Mouse (Mus musculus) adrenal gland, adult 8-10 months (tissue): Measurements from ENCODE around the gene Mcm10. TPM values are rescaled to one million over a fixed set of nuclear protein-coding genes. Genes with fewer than 3 reads are reported as not detected.
A peak's percentile ranks its signal among the peaks of the same experiment; 100 is the strongest.

ENCODE experiments used
- DNase-seq: peaks from one replicate; pipeline ENCODE4 v3.0.0; 2022
- total RNA-seq, 4 experiments: library from RNA; stranded (reverse); gene quantifications; 2 replicates each; pipeline ENCODE4 v1.2.4; 2022

Gene Mcm10
- total RNA-seq, 4 experiments from 2014 or later = 2.0 to 7.3 (median 5.1) TPM

- DNase-seq = no peak
These were observed 20.1 kb upstream of the Mcm10 start for GRCm38 (mm10) chr2:5032665-5033064.

- no peak for DNase-seq
These were observed 18.6 kb upstream of the Mcm10 start for GRCm38 (mm10) chr2:5031215-5031614.

DNA sequence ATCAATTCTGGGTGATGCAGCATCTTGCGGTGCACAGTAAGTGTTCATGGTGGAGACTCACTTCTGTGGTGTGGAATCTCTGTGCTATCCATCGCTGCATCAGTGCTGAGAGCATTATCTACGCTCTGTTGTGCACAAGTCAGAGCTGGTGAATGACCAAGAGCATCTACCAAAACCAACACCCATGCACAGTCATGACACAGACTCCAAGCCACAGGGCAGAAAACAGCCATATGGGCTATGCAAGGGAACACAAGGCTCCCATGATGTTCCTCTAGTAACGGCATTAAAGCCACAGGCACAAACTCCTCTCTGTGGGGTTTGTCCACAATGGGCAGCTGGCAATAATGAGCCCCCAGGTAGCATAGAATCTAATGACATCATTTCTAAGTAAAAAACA is 17.2 kb upstream of the Mcm10 start:
- DNase-seq = no peak

- no peak for DNase-seq
These were observed 15.5 kb upstream of the Mcm10 start for GRCm38 (mm10) chr2:5028047-5028446.

- DNase-seq = no peak
These were observed 14.5 kb upstream of the Mcm10 start for GRCm38 (mm10) chr2:5027057-5027456.

- no peak for DNase-seq
These were observed 12.7 kb upstream of the Mcm10 start for GRCm38 (mm10) chr2:5025162-5025733.

DNA sequence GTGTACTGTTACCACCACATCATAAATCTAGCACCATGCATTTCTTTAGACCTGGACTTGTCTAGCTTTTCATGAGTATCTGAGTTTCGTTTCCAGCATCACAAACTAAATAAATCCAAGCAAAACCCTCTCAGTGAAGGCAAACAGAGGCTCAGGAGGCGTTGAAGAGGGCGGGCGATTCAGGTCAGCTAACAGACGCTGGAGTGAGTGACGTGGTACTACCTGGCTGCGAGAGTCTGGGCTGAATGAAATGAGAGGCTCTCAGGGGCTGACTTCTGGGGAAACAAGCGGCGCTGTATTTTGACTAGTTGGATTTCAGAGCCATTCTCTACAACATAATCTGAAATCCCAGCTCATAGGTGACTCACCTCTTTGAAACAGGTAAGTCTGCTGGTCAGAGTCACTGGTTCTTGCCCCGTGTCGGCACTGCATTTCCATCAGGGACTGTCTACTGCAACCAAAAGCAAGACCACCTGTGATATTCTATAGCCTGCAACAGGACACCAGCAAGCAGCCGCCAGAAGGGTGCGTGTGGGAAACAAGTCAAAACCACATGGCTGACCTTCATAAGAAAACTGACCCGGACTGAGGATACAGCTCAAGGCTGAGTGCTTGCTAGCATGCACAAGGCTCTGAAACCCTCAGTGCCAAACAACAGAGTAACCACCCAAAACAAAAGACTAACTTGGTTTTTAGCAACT is 11.3 kb upstream of the Mcm10 start:
- DNase-seq = peak; percentile 45

GRCm38 (mm10) chr2:5023275-5023674 is 10.7 kb upstream of the Mcm10 start:
- no peak for DNase-seq

- DNase-seq = no peak
These were observed 7.1 kb upstream of the Mcm10 start for GRCm38 (mm10) chr2:5019708-5020107.

GRCm38 (mm10) chr2:5016922-5017321 is 4.3 kb upstream of the Mcm10 start:
- no peak for DNase-seq

GRCm38 (mm10) chr2:5015527-5015926 is 2.9 kb upstream of the Mcm10 start:
- no peak for DNase-seq

- DNase-seq = no peak
These were observed 2.0 kb upstream of the Mcm10 start for GRCm38 (mm10) chr2:5014616-5015015.

GRCm38 (mm10) chr2:5011898-5012490 is 597 bp downstream of the Mcm10 start:
- DNase-seq = no peak

GRCm38 (mm10) chr2:5007107-5007506 is 5.5 kb downstream of the Mcm10 start:
- no peak for DNase-seq

DNA sequence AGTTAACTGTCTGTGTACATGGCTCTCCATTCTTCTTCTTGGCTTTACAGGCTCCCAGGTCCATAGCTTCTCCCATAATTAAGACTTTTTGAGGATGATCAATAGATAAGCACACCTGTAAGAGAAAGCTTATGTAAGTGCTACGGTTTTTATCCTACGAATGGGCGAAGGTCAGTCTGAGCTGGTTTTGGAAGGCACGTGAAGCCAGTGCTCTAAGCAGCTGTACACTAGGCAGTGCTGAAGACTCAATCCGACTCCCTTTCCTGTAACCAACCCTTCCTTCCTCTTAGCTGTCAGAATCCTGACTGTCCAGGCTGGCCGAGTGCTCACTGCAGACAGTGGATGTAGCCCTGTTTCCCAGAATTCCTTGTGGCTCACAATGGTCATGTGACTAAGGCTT is 11.3 kb downstream of the Mcm10 start:
- DNase-seq = no peak

GRCm38 (mm10) chr2:4998905-4999304 is 13.7 kb downstream of the Mcm10 start:
- DNase-seq = no peak

DNA sequence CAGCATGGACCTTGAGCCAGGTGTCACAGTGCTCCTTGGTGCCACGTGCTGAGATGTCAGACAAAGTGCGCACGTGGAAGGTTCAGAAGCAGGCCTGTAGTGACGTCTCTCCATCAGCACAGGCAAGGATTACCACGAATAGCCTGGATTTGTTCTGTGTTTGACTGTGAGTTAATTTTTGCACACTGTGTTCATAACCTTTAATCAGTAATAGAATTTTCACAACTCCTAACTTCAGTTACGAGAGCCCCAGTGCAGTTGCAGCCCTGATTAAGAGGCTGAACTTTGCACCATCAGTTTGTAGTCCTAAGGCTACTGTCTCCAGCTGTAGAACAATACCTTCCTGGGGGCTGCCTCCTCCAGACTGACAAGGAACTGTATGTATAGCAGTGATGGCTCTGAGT is 16.2 kb downstream of the Mcm10 start:
- no peak for DNase-seq

GRCm38 (mm10) chr2:4995646-4996045 is 16.9 kb downstream of the Mcm10 start:
- DNase-seq = no peak

- DNase-seq = no peak
These were observed 18.2 kb downstream of the Mcm10 start for GRCm38 (mm10) chr2:4994436-4994835.

DNA sequence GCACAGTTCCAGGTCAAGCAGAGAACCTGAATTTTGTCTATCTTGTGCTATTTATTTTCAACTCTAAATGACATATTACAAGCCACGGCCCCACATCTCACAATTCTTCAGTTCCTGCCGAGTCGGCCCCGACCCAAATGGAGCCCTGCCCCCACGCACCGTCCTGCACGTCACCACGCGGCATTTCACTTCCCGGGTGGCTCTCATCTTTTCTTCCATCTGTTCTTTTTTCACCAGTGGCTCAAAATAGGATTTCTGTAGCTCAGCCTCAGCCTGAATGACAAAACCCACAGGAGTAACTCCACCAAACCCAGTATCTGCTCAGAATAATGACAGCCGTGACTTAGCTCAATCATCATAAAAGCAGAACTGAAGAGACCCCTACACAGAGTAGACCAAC is 19.0 kb downstream of the Mcm10 start:
- no peak for DNase-seq

GRCm38 (mm10) chr2:4988826-4989424 is 23.7 kb downstream of the Mcm10 start:
- DNase-seq = no peak

DNA sequence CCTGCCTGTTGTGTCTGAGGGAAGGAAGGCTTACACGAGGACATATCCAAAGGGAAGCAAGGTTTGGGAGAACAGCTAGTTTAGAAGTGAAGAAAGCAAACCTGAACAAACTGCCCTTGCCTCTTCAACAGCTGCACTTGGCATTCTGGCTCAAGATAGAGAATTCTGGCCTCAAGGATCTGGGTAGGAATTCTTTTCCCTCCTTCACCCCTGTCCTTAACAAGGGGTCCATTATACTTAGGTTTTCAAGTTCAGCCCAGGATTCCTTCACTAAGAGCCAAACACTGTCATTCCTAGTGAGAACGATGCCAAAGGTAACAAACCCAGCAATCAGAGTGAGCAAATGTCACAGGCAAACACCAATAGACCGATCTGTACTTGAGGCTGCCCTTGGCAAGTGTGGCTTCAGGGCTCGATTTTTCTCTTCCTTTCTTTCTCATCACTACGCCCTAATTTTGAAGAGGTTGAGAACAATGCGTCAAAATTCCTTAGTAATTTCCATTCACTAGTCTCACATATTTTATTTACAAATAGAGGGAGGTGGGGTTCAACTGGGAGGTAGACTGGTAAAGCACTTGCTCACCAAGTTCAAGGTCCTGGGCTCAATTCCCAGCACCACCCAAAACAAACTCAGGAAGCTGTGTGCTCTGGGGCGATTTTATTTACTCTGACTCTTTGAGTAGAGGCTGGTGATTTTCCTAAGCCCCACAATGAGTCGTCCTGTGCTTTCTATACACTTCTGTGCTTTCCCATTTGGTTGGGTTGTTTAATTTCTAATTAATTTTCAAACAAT is 25.0 kb downstream of the Mcm10 start:
- DNase-seq = no peak

DNA sequence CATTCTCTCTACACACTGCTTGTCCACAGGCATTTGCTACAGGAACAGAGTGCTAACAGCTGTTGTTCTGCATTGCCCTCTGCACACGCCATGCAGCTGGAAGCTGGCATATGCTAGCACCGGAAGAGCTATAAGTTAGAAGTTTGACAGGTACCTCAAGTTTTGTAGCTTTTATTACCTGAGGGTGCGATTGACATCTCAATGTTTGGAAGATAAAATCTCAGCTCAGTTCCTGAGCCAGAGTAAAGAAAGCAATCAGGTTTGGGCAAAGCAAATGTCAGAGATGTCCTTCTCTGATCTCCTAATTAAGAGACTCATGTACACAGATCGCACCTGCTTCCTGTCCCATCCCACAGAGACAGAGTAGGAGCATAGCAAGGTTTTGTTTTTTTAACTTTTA is 25.8 kb downstream of the Mcm10 start:
- DNase-seq = no peak
